Mouse (Mus musculus) gastrocnemius, postnatal 14 days (tissue): ENCODE measurements around the gene 1700066M21Rik. TPM values are rescaled to one million over a fixed set of nuclear protein-coding genes. Genes with fewer than 3 reads are reported as not detected.

ENCODE experiments used
- DNase-seq: peaks from one replicate; pipeline ENCODE4 v3.0.0; 2021; ENCODE audit warnings: mixed read lengths
- intact Hi-C: fragments of 180-260 bp; cut with DNase I; formaldehyde crosslinking; loops from one replicate; pipeline ENCODE4 v1.15.1; 2025; ENCODE audit warnings: low total_unique reads
- total RNA-seq, 2 experiments: library from RNA; stranded (reverse); gene quantifications; 2 replicates each; pipeline ENCODE4 v1.2.3; 2021

The 1700066M21Rik gene
- total RNA-seq, 2 experiments from 2014 or later, result 1.9 to 2.1 TPM

DNA sequence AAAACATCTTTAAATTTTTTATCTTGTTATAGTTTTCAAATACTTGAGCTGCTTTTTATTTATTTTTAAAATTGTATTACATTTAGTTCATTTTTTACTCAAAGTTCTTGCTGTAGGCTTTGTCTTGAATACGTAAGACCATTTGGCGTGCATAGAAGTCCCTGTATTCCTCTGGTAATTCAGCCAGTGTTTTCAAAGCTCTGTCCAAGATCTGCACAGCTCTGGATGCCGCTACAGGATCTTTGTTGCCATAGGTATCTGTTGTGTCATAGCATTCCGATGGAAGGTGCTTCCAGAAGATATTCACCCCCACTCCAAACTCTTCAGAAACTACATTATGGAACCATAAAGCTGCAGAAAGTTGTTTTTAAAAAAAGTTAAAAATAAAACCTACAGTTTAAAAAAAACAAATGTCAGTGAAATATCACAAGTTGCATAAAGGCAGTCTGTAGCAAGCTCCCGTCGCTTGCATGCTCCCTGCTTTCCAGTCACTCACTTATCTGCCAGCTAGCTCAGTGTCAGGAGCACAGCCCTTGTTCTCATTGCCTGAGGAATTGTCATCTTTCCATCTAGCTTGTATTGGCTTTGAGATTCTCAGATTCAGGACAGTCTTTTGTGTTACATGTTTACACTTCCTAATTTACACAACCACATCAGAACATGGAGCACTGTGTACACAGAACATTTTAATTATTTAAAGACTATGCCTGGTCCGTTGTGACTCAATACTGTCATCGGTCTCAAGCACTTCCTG lies 11.2 kb downstream of the 1700066M21Rik start:
- intact Hi-C loops, result no loop called here
- DNase-seq, result no peak

DNA sequence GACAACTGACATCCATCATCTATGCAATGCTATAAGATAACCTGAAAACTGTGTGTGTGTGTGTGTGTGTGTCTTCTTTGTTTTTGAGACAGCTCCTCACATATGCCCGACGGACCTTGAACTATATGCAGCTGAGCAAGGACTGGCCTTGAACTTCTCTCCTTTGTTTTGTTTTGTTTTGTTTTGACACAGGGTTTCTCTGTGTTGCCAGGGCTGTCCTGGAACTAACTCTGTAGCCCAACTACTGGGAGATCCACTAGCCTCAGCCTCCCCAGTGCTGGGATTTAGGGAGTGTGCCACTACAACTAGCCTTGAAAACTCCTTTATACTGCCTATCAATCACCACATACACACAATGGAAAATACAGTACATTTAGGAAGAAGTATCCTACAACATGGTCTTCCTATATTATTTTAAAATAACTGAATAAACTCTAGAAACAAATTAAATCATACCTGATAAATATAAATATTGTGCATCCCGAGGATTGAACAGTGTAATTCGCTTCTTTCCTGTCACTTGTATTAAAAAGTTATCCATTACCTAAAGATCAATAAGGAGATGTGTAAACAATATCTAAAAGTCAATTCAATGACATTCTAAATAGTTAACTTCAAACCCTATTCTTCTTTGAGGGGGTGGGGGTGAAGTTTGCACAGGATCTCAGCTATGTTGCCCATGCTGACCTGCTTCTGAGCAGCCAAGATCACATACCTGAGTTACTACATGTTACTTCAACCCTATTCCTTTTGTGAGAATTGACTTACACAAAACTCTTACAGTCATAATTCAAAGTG lies 13.8 kb downstream of the 1700066M21Rik start:
- DNase-seq, result no peak
- intact Hi-C loops, result no loop called here

DNA sequence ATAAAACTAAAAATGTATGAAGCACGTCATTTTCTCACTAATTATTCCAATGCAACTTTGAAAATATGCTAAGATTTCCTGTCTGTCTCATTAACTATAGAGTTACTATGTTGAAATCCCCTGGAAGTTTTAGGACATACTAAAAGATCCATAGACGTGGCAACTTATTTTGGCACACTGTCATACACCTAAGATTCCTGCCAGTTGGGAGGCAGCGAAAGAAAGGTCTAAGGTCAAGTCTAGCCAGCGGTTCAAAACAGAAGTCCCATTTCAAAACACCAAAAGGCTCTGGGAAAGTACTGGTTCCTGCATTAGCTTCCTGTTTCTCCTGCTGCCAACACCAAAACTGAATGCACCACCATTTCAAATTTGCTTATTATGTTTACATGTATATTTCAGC lies 15.0 kb downstream of the 1700066M21Rik start:
- no peak for DNase-seq
- intact Hi-C loops, result no loop called here

DNA sequence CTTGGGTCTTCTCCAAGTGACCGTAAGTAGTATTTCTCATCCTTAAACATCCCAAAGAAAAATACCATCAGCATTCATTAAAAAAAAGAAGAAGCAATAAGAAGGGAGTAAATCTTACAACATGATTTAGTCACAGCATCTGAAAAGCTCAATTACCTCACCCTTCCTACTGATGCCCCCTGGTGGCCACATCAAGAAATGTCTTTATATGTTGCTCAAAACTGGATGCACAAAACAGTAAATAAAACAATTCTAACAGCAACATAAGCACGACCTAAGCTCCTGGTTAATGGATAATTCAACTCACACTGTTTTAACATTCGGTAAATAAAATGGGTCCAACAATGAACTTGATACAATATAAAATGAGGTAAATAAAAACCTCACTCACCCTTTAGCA lies 16.6 kb downstream of the 1700066M21Rik start:
- peak; percentile 20 for DNase-seq
- intact Hi-C loops, result no loop called here

DNA sequence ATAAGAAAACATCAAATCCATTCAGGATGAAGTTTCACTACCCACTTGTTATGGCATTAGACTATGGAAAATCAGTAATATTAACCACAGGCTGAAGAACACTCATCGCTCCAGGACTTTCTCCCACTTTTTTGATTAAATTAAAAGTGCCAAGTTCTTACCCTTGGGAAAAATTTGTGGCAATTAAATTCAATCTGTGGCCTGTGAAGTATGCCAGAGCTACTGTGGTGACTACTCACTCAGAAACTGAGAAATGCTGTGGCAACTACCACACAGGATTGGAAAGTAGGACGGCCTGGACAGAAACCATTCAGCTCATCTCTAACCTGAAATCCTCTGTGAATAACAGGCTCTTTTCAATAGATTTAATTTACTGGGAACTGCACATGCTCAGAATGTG lies 22.9 kb downstream of the 1700066M21Rik start:
- no peak for DNase-seq
- intact Hi-C loops, result no loop called here

DNA sequence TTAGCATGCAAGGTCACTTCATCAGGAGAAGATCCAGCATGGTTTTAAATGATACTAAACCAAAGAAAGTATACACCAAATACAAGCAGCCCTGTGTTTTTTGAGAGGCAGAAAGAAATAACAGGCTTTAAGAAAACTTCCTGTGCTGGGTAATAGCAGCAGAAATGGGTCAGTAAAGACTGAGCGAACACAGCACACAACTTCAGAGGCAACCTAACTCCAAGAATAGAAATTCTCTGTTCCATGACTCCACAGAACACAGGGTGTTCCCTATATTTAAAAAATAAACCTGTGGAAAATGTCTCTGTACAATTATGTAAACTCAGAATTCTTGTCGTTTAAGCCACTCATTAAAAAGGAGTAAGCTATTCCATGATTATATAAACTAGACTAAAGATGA lies 23.5 kb downstream of the 1700066M21Rik start:
- intact Hi-C loops, result no loop called here
- DNase-seq, result no peak

DNA sequence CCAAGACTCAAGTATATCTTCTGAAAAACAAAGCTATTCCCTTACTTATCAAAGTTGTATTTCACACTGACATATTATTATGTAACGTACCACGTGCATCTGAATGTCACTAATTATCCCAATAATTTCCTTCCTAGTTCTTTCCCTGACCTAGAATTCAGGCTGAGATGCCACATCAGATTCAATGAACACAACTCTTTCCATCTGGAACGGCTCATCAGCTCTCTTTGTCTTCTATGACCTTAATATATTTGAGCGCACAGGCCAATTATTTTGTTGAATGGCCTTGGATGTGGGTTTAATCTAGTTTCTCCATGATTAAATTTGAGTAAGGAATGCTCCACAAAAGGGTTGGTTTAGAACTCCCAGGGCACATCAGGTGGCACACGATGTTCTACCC lies 24.7 kb downstream of the 1700066M21Rik start:
- intact Hi-C loops, result no loop called here
- DNase-seq, result no peak

DNA sequence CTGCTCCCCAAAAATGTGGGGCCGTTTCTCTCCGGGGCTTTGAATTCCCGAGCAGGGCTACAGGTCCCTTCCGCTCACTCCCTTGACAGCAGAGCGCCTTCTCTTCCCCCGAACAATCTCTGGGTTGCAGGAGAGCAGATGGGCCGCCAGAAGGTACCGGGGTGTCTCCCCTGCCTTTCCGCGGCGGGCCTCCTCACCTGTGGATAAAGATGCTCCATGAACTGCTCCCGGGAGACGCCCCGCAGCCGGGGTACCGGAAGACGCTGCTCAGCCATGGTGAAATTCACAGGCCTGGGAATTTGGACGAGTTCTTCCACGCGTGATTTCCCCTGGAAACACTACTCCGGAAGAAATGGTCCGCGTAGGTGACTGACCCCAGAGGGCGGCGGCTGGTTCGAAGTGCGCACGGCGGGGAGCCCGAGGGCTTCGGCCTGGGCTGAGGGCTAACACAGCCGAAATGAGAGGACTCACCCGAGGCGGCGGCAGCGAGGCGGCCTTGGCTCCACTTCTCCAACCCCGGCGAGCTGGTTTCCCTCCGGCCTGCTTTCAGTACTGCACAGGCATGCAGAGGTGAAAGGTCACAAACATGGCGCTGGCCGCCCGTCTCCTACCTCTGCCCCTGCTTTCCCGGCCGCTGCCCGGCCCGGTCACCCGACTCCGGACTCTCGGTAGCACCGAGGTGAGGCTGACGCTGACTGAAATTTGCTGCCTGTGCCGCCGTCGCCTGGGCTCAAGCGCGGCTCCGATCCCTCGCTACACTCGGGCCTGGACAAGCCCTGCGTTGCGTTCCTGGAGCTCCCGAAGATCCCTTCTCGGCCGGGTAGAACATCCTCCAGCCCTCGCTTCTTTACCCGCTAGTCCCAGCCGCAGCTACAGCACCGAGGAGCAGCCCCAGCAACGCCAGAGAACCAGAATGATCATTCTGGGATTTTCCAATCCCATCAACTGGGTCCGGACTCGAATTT lies 29.0 kb downstream of the 1700066M21Rik start, which contains the start of the genes Maip1 and Tyw5:
Maip1 (plus strand) TSS at position 142 of the 965 bp plus-strand sequence.
Tyw5 (minus strand) TSS at position 915 of the 965 bp plus-strand sequence.
- intact Hi-C loops, result no loop called here

DNA sequence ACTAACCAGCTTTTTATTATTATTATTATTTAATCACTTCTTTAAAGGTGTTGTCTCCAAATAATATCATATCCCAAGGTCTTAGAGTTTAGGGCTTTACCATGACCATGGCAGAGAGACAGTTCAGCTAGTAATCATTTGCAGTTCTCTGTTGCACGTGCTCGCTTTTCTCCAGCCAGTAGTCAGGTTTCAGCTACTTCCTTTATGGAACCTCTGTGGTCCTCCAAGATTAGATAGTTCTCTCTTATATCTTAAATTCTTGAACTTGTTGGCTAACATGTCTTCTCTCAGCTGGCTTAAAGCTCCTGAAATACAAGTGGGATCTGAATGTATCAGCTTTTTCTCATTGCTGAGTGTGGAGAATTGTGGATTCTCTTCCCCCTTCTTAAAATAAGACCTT lies 31.6 kb downstream of the 1700066M21Rik start:
- no peak for DNase-seq
- intact Hi-C loops, result no loop called here

More for the DNA sequence above, 29.0 kb downstream of the 1700066M21Rik start, which contains the start of the genes Maip1 and Tyw5:
- DNase-seq, result peak; percentile 78

DNA sequence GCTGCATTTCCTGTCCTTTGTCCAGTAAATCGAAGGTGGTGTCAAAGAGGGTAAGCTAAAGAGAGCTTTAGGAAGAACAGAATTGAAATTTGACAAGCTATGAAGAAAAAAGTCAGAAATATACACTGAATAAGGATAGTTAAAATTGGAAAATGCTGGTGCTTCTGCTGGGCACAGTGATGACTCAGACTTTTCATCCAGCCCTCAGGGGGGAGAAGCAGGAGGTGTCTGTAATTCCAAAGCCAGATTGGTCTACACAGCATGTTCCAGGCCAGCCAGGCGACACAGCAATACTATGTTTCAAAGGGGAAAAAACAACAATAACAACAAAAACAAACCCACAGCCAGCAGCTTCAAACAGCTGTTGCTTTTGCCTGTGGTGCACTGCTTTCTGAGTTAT lies 36.0 kb downstream of the 1700066M21Rik start:
- DNase-seq, result no peak
- intact Hi-C loops, result no loop called here

DNA sequence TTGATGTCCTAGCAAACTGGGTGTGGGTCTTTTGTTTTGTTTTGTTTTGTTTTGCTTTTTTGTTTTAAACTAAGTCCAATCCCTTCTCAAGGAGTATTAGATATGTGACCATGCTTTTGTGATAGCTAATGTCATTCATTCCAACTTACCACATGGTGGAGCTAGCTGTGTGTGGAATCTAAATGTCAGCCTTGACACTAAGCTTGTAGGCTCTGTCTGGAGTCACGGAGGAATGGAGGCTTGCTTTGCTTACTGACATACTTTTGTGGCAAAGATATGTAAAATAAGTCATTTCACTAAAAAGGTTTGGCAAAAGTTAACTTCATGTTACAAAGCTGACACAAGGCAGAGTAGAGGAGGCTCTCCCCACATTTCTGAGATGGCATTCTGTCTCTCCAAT lies 46.3 kb downstream of the 1700066M21Rik start:
- intact Hi-C loops, result loop anchor here (10.0 kb wide), 1 partner anchor 341 kb away; no protein-coding TSS in a partner anchor
- no peak for DNase-seq

DNA sequence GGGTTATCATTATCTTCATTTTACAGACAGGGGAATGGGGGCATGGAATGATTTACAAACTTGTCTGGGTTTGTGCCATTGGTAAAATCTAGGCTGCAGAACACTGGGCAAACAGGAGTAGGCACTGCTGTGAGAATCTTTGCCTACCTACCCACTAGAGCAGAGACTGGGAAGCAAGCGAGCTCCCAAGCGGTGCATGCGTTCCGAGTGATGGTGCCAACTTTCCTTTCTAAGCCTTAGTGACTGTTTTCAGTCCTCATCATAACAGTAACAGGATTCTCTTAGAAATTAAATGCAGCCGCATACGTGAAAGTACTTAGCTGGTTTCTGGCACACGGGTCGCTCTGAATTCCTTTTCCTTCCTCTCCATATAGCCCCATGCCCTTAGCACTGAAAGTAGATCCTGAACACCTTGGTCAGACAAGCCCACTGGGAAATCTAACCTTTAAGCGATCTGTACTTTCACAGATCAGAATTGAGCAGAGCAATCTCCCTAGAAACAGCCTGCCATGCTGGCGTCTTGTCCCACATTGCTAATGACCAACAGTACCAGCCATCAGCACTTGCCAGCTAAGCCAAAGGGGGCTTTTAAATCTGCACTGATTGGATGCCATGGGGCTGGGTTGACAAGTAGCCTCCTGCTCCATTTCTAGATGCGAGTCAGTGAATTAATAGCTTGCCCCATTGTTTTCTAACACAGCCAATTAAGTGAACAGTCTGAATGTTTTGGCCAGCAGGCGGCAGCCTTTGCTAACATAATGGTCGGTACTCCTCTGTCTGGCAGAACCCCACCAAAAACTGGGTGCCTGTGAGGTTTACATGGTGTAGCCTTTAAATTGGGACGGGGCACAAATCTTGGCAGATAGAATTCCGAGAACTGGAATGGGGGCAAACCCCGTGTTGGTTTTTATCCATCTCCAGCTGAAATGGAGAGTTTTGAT lies 51.2 kb downstream of the 1700066M21Rik start:
- intact Hi-C loops, result loop anchor here (5.0 to 10.0 kb wide), 2 partner anchors 336 to 519 kb away; no protein-coding TSS in a partner anchor
- peak; percentile 89 for DNase-seq

DNA sequence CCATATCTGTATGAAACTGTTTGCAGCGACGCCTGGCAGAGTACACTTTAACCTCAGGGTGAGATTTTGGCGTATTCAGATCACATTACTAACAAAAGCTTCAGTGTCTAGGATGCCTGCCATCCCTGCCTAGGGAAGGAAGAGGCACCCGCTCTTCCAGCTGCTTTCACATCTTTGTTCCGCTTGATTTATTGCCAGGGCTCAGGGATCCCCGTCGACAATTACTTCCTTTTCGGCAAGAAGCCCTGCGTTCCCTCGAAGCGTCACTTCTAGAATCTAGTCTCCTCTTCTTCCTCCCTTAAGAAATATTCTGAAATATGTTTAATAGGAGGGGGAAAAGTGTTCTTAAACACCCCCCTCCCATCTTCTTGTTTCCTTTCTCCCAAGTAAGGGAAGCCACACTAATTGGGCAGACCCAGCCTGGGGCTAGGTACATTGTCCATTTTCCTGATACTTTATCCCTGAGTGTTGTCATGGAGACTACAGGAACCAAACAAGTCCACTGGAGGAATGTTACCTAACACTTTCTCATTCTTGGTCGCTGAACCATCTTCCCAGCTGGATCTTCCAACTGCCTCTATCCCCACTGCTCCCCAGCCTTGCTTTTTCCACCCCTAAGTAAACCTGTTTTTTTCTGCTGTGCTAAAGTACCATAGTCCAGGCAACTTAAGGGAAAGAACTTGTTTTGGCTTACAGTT lies 52.5 kb downstream of the 1700066M21Rik start:
- peak; percentile 47 for DNase-seq

DNA sequence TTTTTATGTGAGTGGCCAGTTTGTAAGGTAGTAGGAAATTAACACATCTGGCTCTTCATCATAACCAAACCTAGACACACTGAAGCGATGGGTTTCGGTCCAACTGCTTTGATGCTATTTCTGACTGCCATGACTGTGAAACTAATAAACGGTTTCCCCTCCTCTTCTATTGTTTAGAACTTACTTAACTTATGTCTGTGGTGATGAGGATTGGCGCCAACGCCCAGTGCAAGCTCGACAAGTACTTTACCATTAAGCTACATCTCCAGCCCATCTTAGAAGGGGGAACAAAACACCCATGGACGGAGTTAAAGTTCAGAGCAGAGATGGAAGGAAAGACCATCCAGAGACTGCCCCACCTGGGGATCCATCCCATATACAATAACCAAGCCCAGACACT lies 55.7 kb downstream of the 1700066M21Rik start:
- no peak for DNase-seq
- intact Hi-C loops, result no loop called here

More for the DNA sequence above, 52.5 kb downstream of the 1700066M21Rik start:
- intact Hi-C loops, result loop anchor here (5.0 to 10.0 kb wide), 2 partner anchors 335 to 517 kb away; no protein-coding TSS in a partner anchor
